Mouse (Mus musculus) small intestine, adult 2 months (tissue): ENCODE data around the gene Amn1.

Experiments
- CTCF ChIP-seq: fragments of 200-500 bp; IDR thresholded peaks from 2 replicates; pipeline ENCODE4 v1.5.1; 2012; ENCODE audit warnings: low read depth, mild to moderate bottlenecking, control low read depth, inconsistent platforms, low read length, moderate library complexity, mixed read lengths; ENCODE audit not compliant: insufficient replicate concordance, insufficient read length; ENCODE audit errors: extremely low read depth
- POLR2A ChIP-seq: fragments of 200-500 bp; IDR thresholded peaks from 2 replicates; pipeline ENCODE4 v1.6.1; 2012; ENCODE audit warnings: low read depth, mild to moderate bottlenecking, control low read depth, inconsistent platforms, low read length, moderate library complexity

- TF ChIP-seq POLR2A (no peak), CTCF (no peak)
Observed at GRCm38 (mm10) chr6:149179064-149179463, 9.4 kb downstream of the Amn1 start.
